Mouse (Mus musculus) midbrain, postnatal 0 days (tissue): ENCODE results near the gene Limch1. TPM values are rescaled to one million over a fixed set of nuclear protein-coding genes. Genes with fewer than 3 reads are reported as not detected.

Experiments used
- ATAC-seq: fragments of 200-750 bp; cut with Nextera tagmentation; 2 replicates; pipeline ENCODE4 v1.8.0; 2017; ENCODE audit warnings: moderate number of reproducible peaks, mild to moderate bottlenecking, moderate TSS enrichment, moderate library complexity; ENCODE audit not compliant: low FRiP score
- DNase-seq: peaks from one replicate; pipeline ENCODE4 v3.0.0-alpha.2; 2015; ENCODE audit warnings: low spot score
- H3K27ac ChIP-seq: fragments of 300-500 bp; sonication (generic); 2 replicates; pipeline ENCODE4 v1.5.1; 2014; ENCODE audit warnings: low read depth, mild to moderate bottlenecking, low read length, mixed read lengths
- H3K27me3 ChIP-seq: fragments of 300-500 bp; sonication (generic); 2 replicates; pipeline ENCODE4 v1.6.1; 2014; ENCODE audit warnings: low read length, control low read depth, mixed read lengths; ENCODE audit not compliant: insufficient read depth
- H3K36me3 ChIP-seq: fragments of 300-500 bp; sonication (generic); 2 replicates; pipeline ENCODE4 v1.6.1; 2014; ENCODE audit warnings: low read length, control low read depth, mixed read lengths; ENCODE audit not compliant: insufficient read depth
- H3K4me1 ChIP-seq: fragments of 300-500 bp; sonication (generic); 2 replicates; pipeline ENCODE4 v1.6.1; 2014; ENCODE audit warnings: mild to moderate bottlenecking, control low read depth, antibody characterized with exemption, low read length, mixed read lengths; ENCODE audit not compliant: insufficient read depth
- H3K4me2 ChIP-seq: fragments of 300-500 bp; sonication (generic); 2 replicates; pipeline ENCODE4 v1.6.1; 2014; ENCODE audit warnings: low read depth, mild to moderate bottlenecking, low read length, mixed read lengths; ENCODE audit not compliant: poor library complexity, severe bottlenecking
- H3K4me3 ChIP-seq: fragments of 300-500 bp; sonication (generic); 2 replicates; pipeline ENCODE4 v1.5.1; 2014; ENCODE audit warnings: low read depth, mild to moderate bottlenecking, low read length, moderate library complexity
- H3K9ac ChIP-seq: fragments of 300-500 bp; sonication (generic); replicated peaks from 2 replicates; pipeline ENCODE4 v1.6.1; 2014; ENCODE audit warnings: mild to moderate bottlenecking, low read length, moderate library complexity, mixed read lengths; ENCODE audit not compliant: poor library complexity, severe bottlenecking
- H3K9me3 ChIP-seq: fragments of 300-500 bp; sonication (generic); 2 replicates; pipeline ENCODE4 v1.6.1; 2016; ENCODE audit warnings: low read length, control low read depth
- CTCF ChIP-seq: IDR thresholded peaks from 2 replicates; pipeline ENCODE4 v1.5.1; 2016; ENCODE audit warnings: antibody characterized with exemption, mild to moderate bottlenecking
- WGBS: fragments of 180-500 bp; shearing (Covaris S2); extraction: QIAGEN DNeasy Blood & Tissue Kit; methylation state at CpG from one replicate; pipeline ENCODE4 v1.1.7; 2014; 5-methylcytosine and 5-hydroxymethylcytosine counted together
- polyA plus RNA-seq: library from polyadenylated mRNA; unstranded; fragments of >200 nt; fragmentation: Nextera tagmentation; extraction: Ambion mirVana; gene quantifications from 2 replicates; pipeline ENCODE4 v1.2.1, GENCODE M21; 2015
- total RNA-seq: library from RNA; depleted of rRNA; stranded (reverse); fragments of >200 nt; gene quantifications from 2 replicates; pipeline ENCODE4 v1.2.3, GENCODE M21; 2014

Gene Limch1
- total and polyA plus RNA-seq, 2 experiments from 2014 or later: 46.6 to 119 TPM

DNA sequence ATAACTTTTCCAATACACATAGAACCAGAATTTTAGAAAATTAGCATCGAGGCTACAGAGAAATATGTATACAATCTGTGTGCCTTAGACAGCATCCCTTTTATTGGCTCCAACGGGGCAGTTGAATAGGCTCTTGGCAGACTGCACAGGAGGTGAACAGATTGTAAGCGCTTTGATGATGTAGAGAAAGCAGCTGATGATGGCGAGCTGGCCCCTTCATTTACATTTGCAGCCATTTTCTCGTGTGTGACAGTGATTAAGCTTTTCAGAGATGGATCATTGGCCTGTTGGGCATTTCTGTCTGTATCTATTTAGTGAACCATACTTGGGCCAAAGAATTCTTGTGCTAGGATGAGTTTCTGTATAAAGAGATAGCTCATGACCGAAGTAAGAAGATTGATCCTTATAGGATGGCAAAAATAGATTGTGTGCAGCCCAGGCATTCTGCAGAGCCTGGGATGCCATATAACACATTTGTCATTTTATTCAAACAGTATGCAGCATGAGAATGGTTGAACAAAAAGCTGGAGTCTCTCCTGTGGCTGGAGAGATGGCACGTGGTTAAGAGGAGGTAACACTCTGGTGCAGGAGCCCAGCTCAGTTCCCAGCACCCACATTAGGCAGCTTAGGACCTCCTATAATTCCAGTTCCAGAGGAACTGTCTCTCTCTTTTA is 208.5 kb downstream of the Limch1 start:
- Histone ChIP-seq H3K27ac (no peak overlapping the region), H3K36me3 (no peaks in the 10 kb centered on the region), H3K9ac (no peak overlapping the region), H3K4me3 (no peak overlapping the region), H3K27me3 (no peaks in the 10 kb centered on the region), H3K4me1 (no peaks in the 10 kb centered on the region), H3K9me3 (no peaks in the 10 kb centered on the region), H3K4me2 (no peak overlapping the region)
- no peak for ATAC-seq
- peak; percentile 64 for DNase-seq
- 47% methylated on average over 7 of the region's 7 CpGs for WGBS
- no peak for TF ChIP-seq CTCF

DNA sequence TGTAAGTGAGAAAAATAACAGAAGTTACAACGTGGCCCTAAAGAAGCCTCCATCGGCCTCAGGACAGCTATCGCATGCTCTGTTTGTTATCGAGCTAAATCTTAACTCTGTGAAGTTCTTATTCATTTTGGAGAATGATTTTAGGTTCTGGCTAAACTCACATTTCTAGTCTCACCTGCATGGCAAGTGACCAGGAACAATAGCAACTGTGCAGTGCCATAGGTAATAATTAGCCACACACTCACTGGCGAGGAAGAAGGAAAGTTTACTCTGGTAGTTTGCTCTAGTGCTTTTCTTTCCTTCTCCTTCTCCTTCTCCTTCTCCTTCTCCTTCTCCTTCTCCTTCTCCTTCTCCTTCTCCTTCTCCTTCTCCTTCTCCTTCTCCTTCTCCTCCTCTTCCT is 209.6 kb downstream of the Limch1 start:
- no peak for DNase-seq
- H3K27ac ChIP-seq: no peak overlapping the region
- WGBS: 95% methylated on average over 5 of the region's 5 CpGs
- H3K4me1 ChIP-seq: no peaks in the 10 kb centered on the region
- TF ChIP-seq CTCF: no peak
- no peaks in the 10 kb centered on the region for H3K36me3 ChIP-seq
- no peak overlapping the region for H3K9ac ChIP-seq
- no peaks in the 10 kb centered on the region for H3K27me3 ChIP-seq
- ATAC-seq: no peak
- H3K9me3 ChIP-seq: no peaks in the 10 kb centered on the region
- H3K4me3 ChIP-seq: no peak overlapping the region
- H3K4me2 ChIP-seq: no peak overlapping the region

GRCm38 (mm10) chr5:66957656-66958055 is 212.0 kb downstream of the Limch1 start:
- WGBS: 86% methylated on average over 10 of the region's 10 CpGs
- H3K27ac ChIP-seq: no peak overlapping the region
- H3K4me1 ChIP-seq: no peaks in the 10 kb centered on the region
- H3K9me3 ChIP-seq: no peaks in the 10 kb centered on the region
- DNase-seq: no peak
- no peak overlapping the region for H3K4me2 ChIP-seq
- ATAC-seq: no peak
- no peaks in the 10 kb centered on the region for H3K36me3 ChIP-seq
- H3K27me3 ChIP-seq: no peaks in the 10 kb centered on the region
- no peak for TF ChIP-seq CTCF
- H3K9ac ChIP-seq: no peak overlapping the region
- H3K4me3 ChIP-seq: no peak overlapping the region

GRCm38 (mm10) chr5:66958118-66958517 is 212.5 kb downstream of the Limch1 start:
- Histone ChIP-seq H3K27me3 (no peaks in the 10 kb centered on the region), H3K9ac (no peak overlapping the region), H3K4me3 (no peak overlapping the region), H3K4me1 (no peaks in the 10 kb centered on the region), H3K9me3 (no peaks in the 10 kb centered on the region), H3K27ac (no peak overlapping the region), H3K36me3 (no peaks in the 10 kb centered on the region), H3K4me2 (no peak overlapping the region)
- WGBS: 82% methylated on average over 8 of the region's 8 CpGs
- TF ChIP-seq CTCF: no peak
- ATAC-seq (no peak), DNase-seq (no peak)

- DNase-seq (peak; percentile 63), ATAC-seq (no peak)
- peaks cover 4% of the 10 kb centered on the region; the same call in 1 of the 2 replicates for H3K4me1 ChIP-seq
- H3K36me3 ChIP-seq: no peaks in the 10 kb centered on the region
- no peaks in the 10 kb centered on the region for H3K9me3 ChIP-seq
- TF ChIP-seq CTCF: no peak
- H3K27ac ChIP-seq: no peak overlapping the region
- H3K27me3 ChIP-seq: no peaks in the 10 kb centered on the region
- WGBS: 86% methylated on average over 8 of the region's 8 CpGs
- no peak overlapping the region for H3K9ac ChIP-seq
- no peak overlapping the region for H3K4me3 ChIP-seq
- no peak overlapping the region for H3K4me2 ChIP-seq
These were observed 214.3 kb downstream of the Limch1 start for GRCm38 (mm10) chr5:66959968-66960367.

GRCm38 (mm10) chr5:66965442-66965841 is 219.8 kb downstream of the Limch1 start:
- ATAC-seq: no peak
- Histone ChIP-seq H3K9me3 (no peaks in the 10 kb centered on the region), H3K27me3 (no peaks in the 10 kb centered on the region), H3K36me3 (no peaks in the 10 kb centered on the region), H3K4me3 (no peak overlapping the region), H3K4me1 (peaks cover 7% of the 10 kb centered on the region; the same call in 1 of the 2 replicates), H3K4me2 (no peak overlapping the region), H3K27ac (no peak overlapping the region), H3K9ac (no peak overlapping the region)
- no peak for TF ChIP-seq CTCF
- whole genome bisulfite sequencing: 65% methylated on average over 6 of the region's 6 CpGs
- no peak for DNase-seq
